Comparison of ENCODE assay signal across 11 mouse cellular contexts in genomic region chr11:4948792-4949191, GRCm38 (mm10). TPM values are rescaled to one million over a fixed set of nuclear protein-coding genes. Genes with fewer than 3 reads are reported as not detected.
DNase-seq lines count a peak whose midpoint lies in the region; ATAC-seq lines count a peak whose summit lies in the region.
"Had no signal": no experiment of that assay in that cellular context is flagged by ENCODE, and none has a peak within 500 bp of the region (broad histone marks: within the 10 kb centered on the region; RNA-seq: fewer than 3 reads in every experiment).

No protein-coding gene starts in this region.

- WGBS in forebrain, embryonic 12.5 days: 33% methylated on average over 8 of the region's 8 CpGs
- WGBS in forebrain, embryonic 11.5 days: 32% methylated on average over 8 of the region's 8 CpGs
- 31% methylated on average over 8 of the region's 8 CpGs for WGBS in midbrain, embryonic 14.5 days

- H3K27ac ChIP-seq in forebrain, embryonic 12.5 days: no peak overlapping the region
- H3K27ac ChIP-seq in forebrain, embryonic 11.5 days (ENCODE audit: low read depth, low read length): no peak overlapping the region
- no peak overlapping the region for H3K27ac ChIP-seq in midbrain, embryonic 14.5 days (replicated peaks; ENCODE audit: low read depth, low read length)
- H3K27ac ChIP-seq: heart, adult 2 months; liver, embryonic 14.5 days had no signal

- no peaks in the 10 kb centered on the region for H3K36me3 ChIP-seq in forebrain, embryonic 12.5 days (replicated peaks)
- H3K36me3 ChIP-seq in forebrain, embryonic 11.5 days (ENCODE audit: control insufficient read depth, insufficient read depth, low read length): no peaks in the 10 kb centered on the region
- 0 out of 2 replicates have a peak, but pooled peaks cover 2% of the 10 kb centered on the region for H3K36me3 ChIP-seq in midbrain, embryonic 14.5 days (ENCODE audit: control insufficient read depth, insufficient read depth, low read length)

- peak overlapping the region; percentile 84; the same call in 1 of the 2 replicates for H3K4me2 ChIP-seq in forebrain, embryonic 12.5 days
- H3K4me2 ChIP-seq in forebrain, embryonic 11.5 days (ENCODE audit: low read depth, low read length, severe bottlenecking): no peak overlapping the region
- peak overlapping the region; percentile 83 for H3K4me2 ChIP-seq in midbrain, embryonic 14.5 days (ENCODE audit: low read length)

- peaks cover 96% of the 10 kb centered on the region for H3K27me3 ChIP-seq in forebrain, embryonic 12.5 days
- peaks cover 73% of the 10 kb centered on the region for H3K27me3 ChIP-seq in forebrain, embryonic 11.5 days (ENCODE audit: control insufficient read depth, insufficient read depth, low read length)
- H3K27me3 ChIP-seq in midbrain, embryonic 14.5 days (ENCODE audit: control insufficient read depth, insufficient read depth, low read length): peaks cover 81% of the 10 kb centered on the region

- H3K9ac ChIP-seq in forebrain, embryonic 12.5 days: no peak overlapping the region
- H3K9ac ChIP-seq in forebrain, embryonic 11.5 days (ENCODE audit: low read length): no peak overlapping the region
- H3K9ac ChIP-seq in midbrain, embryonic 14.5 days (replicated peaks; ENCODE audit: low read length): peak overlapping the region; percentile 76
- H3K9ac ChIP-seq: liver, embryonic 14.5 days had no signal

- ATAC-seq in forebrain, embryonic 12.5 days (ENCODE audit: low FRiP score): no peak
- ATAC-seq in forebrain, embryonic 11.5 days (replicated peaks; ENCODE audit: low FRiP score): no peak
- no peak for ATAC-seq in midbrain, embryonic 14.5 days (ENCODE audit: low FRiP score, low TSS enrichment)
- no peak for ATAC-seq in erythroid progenitor cell, adult 5-6 weeks (replicated peaks; ENCODE audit: low FRiP score, poor library complexity, severe bottlenecking)

- peaks cover 36% of the 10 kb centered on the region for H3K4me1 ChIP-seq in forebrain, embryonic 12.5 days
- peaks cover 9% of the 10 kb centered on the region; the same call in 1 of the 2 replicates for H3K4me1 ChIP-seq in forebrain, embryonic 11.5 days (replicated peaks; ENCODE audit: control insufficient read depth, insufficient read depth, low read length)
- peaks cover 15% of the 10 kb centered on the region for H3K4me1 ChIP-seq in midbrain, embryonic 14.5 days (ENCODE audit: control insufficient read depth, insufficient read depth, low read length)

- H3K4me3 ChIP-seq in forebrain, embryonic 12.5 days (replicated peaks): peak overlapping the region; percentile 53
- H3K4me3 ChIP-seq in forebrain, embryonic 11.5 days (ENCODE audit: low read depth, low read length): no peak overlapping the region
- H3K4me3 ChIP-seq in midbrain, embryonic 14.5 days (replicated peaks; ENCODE audit: low read depth, low read length): peak overlapping the region; percentile 67
- H3K4me3 ChIP-seq: heart, adult 2 months had no signal

- H3K9me3 ChIP-seq in forebrain, embryonic 12.5 days: no peaks in the 10 kb centered on the region
- H3K9me3 ChIP-seq in forebrain, embryonic 11.5 days (ENCODE audit: control insufficient read depth, low read length): no peaks in the 10 kb centered on the region
- no peaks in the 10 kb centered on the region for H3K9me3 ChIP-seq in midbrain, embryonic 14.5 days (ENCODE audit: control insufficient read depth, low read length)

- no peak for DNase-seq in forebrain, embryonic 11.5 days (ENCODE audit: low spot score)
- peak; percentile 5 for DNase-seq in retina, embryonic 14.5 days (ENCODE audit: low spot score)
- no peak for DNase-seq in retina, postnatal 1 day
- DNase-seq in midbrain, embryonic 14.5 days: no peak
- no peak for DNase-seq in adrenal gland, postnatal 14 days
- no peak for DNase-seq in thymus, postnatal 36 days
- DNase-seq: cerebellum, adult 9-11 months had no signal

RNA-seq across cellular contexts. Expression of gene Nefh, which starts 0.9 kb away (rescaled TPM):
- polyA plus RNA-seq in forebrain, embryonic 12.5 days (2016; fragmentation: Nextera tagmentation; extraction: Ambion mirVana): 0.36 and 0.47 TPM in 2 replicates
- polyA plus RNA-seq in forebrain, embryonic 11.5 days (2014; fragmentation: Nextera tagmentation; extraction: Ambion mirVana): 0.17 and 0.21 TPM in 2 replicates
- polyA plus RNA-seq in midbrain, embryonic 14.5 days (2014; fragmentation: Nextera tagmentation; extraction: Ambion mirVana): 3.2 and 3.5 TPM in 2 replicates
- 1.8 and 2.8 TPM in 2 replicates for total RNA-seq in adrenal gland, postnatal 14 days (2021)
- total RNA-seq in erythroid progenitor cell, adult 5-6 weeks (2015; ENCODE audit: low replicate concordance): not detected in 2 replicates
- total RNA-seq in erythroid progenitor cell, adult 5-6 weeks (2017; ENCODE audit: low replicate concordance): 0.39 and 0.98 TPM in 2 replicates

RNA-seq across cellular contexts. Expression of gene Ap1b1, which starts 37.8 kb away (rescaled TPM):
- polyA plus RNA-seq in forebrain, embryonic 12.5 days (2016; fragmentation: Nextera tagmentation; extraction: Ambion mirVana): 67.9 and 76.7 TPM in 2 replicates
- 59.2 and 66.4 TPM in 2 replicates for polyA plus RNA-seq in forebrain, embryonic 11.5 days (2014; fragmentation: Nextera tagmentation; extraction: Ambion mirVana)
- 84.7 and 96.5 TPM in 2 replicates for polyA plus RNA-seq in midbrain, embryonic 14.5 days (2014; fragmentation: Nextera tagmentation; extraction: Ambion mirVana)
- total RNA-seq in adrenal gland, postnatal 14 days (2021): 59.5 and 77.4 TPM in 2 replicates
- total RNA-seq in erythroid progenitor cell, adult 5-6 weeks (2015; ENCODE audit: low replicate concordance): 42.8 and 126 TPM in 2 replicates
- 91.6 and 103 TPM in 2 replicates for total RNA-seq in erythroid progenitor cell, adult 5-6 weeks (2017; ENCODE audit: low replicate concordance)

RNA-seq across cellular contexts. Expression of gene Thoc5, which starts 53.7 kb away (rescaled TPM):
- polyA plus RNA-seq in forebrain, embryonic 12.5 days (2016; fragmentation: Nextera tagmentation; extraction: Ambion mirVana): 55.2 and 61.4 TPM in 2 replicates
- polyA plus RNA-seq in forebrain, embryonic 11.5 days (2014; fragmentation: Nextera tagmentation; extraction: Ambion mirVana): 54.7 and 61.3 TPM in 2 replicates
- polyA plus RNA-seq in midbrain, embryonic 14.5 days (2014; fragmentation: Nextera tagmentation; extraction: Ambion mirVana): 60.4 and 66.9 TPM in 2 replicates
- 29.9 and 34.6 TPM in 2 replicates for total RNA-seq in adrenal gland, postnatal 14 days (2021)
- total RNA-seq in erythroid progenitor cell, adult 5-6 weeks (2015; ENCODE audit: low replicate concordance): 3.6 and 4.6 TPM in 2 replicates
- total RNA-seq in erythroid progenitor cell, adult 5-6 weeks (2017; ENCODE audit: low replicate concordance): 8.3 and 12.7 TPM in 2 replicates
